Comparison of ENCODE assay signal across 8 mouse cellular contexts in the genomic region with DNA sequence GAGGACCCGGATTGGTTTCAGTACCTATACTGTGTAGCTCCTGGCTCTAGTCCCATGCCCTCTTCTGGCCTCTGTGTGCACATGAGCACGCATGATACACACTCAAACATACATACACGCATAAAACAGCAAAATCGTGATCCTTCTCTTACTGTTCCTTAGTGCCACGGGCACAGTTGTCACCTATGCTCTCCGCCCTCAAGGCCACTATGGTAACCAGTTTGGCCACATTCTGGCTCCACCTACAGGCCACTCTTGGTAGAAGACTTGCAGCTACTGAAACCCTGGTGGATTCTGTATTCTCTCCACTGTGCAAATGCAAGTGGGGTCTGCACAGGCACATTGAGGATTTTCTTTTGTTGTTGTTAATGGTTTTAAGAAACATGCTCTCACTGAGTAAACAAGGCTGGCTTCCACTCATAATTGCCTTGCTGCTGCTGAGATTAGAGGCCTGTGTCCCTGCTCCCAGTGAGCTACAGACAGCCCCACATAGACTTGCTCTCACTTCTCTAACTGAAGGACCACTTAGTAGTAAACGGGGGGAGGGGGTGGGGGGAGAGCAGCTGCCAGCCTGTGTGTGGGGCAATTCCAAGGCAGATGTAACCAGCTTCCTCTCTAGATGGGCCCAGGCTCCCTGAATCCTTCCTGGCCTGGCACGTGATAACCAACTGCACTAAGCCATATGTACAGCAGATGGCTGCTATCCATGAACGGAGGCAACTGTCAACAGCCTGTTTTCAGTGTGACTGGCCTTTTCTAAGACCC. TPM values are rescaled to one million over a fixed set of nuclear protein-coding genes. Genes with fewer than 3 reads are reported as not detected.
DNase-seq lines count a peak whose midpoint lies in the region; ATAC-seq lines count a peak whose summit lies in the region.

No protein-coding gene starts in this region.

- peak; percentile 35; the same call in 1 of the 2 replicates for ATAC-seq in embryonic facial prominence, embryonic 12.5 days (ENCODE audit: insufficient number of reproducible peaks, insufficient read depth, low FRiP score, low TSS enrichment)
- ATAC-seq in heart, embryonic 15.5 days (replicated peaks; ENCODE audit: insufficient number of reproducible peaks, insufficient read depth, low FRiP score, low read depth), result peak; percentile 79; the same call in 1 of the 2 replicates
- peak; percentile 70 for ATAC-seq in liver, embryonic 13.5 days (ENCODE audit: low read depth)

- no peaks in the 10 kb centered on the region for H3K27me3 ChIP-seq in embryonic facial prominence, embryonic 12.5 days
- no peaks in the 10 kb centered on the region for H3K27me3 ChIP-seq in heart, embryonic 15.5 days
- no peaks in the 10 kb centered on the region for H3K27me3 ChIP-seq in liver, embryonic 13.5 days
- H3K27me3 ChIP-seq in splenic B cell, adult 2 months (ENCODE audit: control insufficient read depth, insufficient read depth, low read length, poor library complexity, severe bottlenecking), result no peaks in the 10 kb centered on the region

- H3K4me2 ChIP-seq in embryonic facial prominence, embryonic 12.5 days (replicated peaks), result no peak overlapping the region
- H3K4me2 ChIP-seq in heart, embryonic 15.5 days, result no peak overlapping the region
- no peak overlapping the region for H3K4me2 ChIP-seq in liver, embryonic 13.5 days

- no peak overlapping the region for H3K4me3 ChIP-seq in embryonic facial prominence, embryonic 12.5 days
- H3K4me3 ChIP-seq in heart, embryonic 15.5 days, result no peak overlapping the region
- H3K4me3 ChIP-seq in liver, embryonic 13.5 days (replicated peaks), result no peak overlapping the region

- no peak overlapping the region for H3K27ac ChIP-seq in embryonic facial prominence, embryonic 12.5 days
- H3K27ac ChIP-seq in heart, embryonic 15.5 days, result no peak overlapping the region
- H3K27ac ChIP-seq in liver, embryonic 13.5 days, result no peak overlapping the region; the same call in 1 of the 2 replicates

- peak; percentile 65 for DNase-seq in CD4-positive helper T cell, adult 2 months (ENCODE audit: low read depth, low spot score)
- peak; percentile 87 for DNase-seq in adrenal gland, postnatal 14 days
- DNase-seq in kidney, postnatal 25 days, result peak; percentile 74 to 89
- peak; percentile 50 for DNase-seq in liver, embryonic 13.5 days
- peak; percentile 82 for DNase-seq in naive thymus-derived CD4-positive, alpha-beta T cell, adult 2 months (ENCODE audit: low read depth)
- peak; percentile 79 for DNase-seq in splenic B cell, adult 2 months (ENCODE audit: low read depth, low spot score)

- H3K9me3 ChIP-seq in embryonic facial prominence, embryonic 12.5 days, result no peaks in the 10 kb centered on the region
- H3K9me3 ChIP-seq in heart, embryonic 15.5 days (replicated peaks), result no peaks in the 10 kb centered on the region
- H3K9me3 ChIP-seq in liver, embryonic 13.5 days (replicated peaks), result no peaks in the 10 kb centered on the region

- no peaks in the 10 kb centered on the region for H3K4me1 ChIP-seq in embryonic facial prominence, embryonic 12.5 days
- peaks cover 7% of the 10 kb centered on the region; the same call in 1 of the 2 replicates for H3K4me1 ChIP-seq in heart, embryonic 15.5 days (replicated peaks)
- peaks cover 11% of the 10 kb centered on the region; the same call in 1 of the 2 replicates for H3K4me1 ChIP-seq in liver, embryonic 13.5 days (replicated peaks)

- H3K36me3 ChIP-seq in embryonic facial prominence, embryonic 12.5 days, result peaks cover 30% of the 10 kb centered on the region
- peaks cover 35% of the 10 kb centered on the region for H3K36me3 ChIP-seq in heart, embryonic 15.5 days
- peaks cover 41% of the 10 kb centered on the region for H3K36me3 ChIP-seq in liver, embryonic 13.5 days
- H3K36me3 ChIP-seq in splenic B cell, adult 2 months (ENCODE audit: control insufficient read depth, insufficient read depth, low read length, poor library complexity, severe bottlenecking), result peaks cover 5% of the 10 kb centered on the region

- 45% methylated on average over 9 of the region's 9 CpGs for WGBS in embryonic facial prominence, embryonic 12.5 days
- WGBS in heart, embryonic 15.5 days, result 39% methylated on average over 9 of the region's 9 CpGs
- 37% methylated on average over 9 of the region's 9 CpGs for WGBS in liver, embryonic 13.5 days (ENCODE audit: insufficient replicate concordance)

- no peak overlapping the region for H3K9ac ChIP-seq in embryonic facial prominence, embryonic 12.5 days
- H3K9ac ChIP-seq in heart, embryonic 15.5 days, result no peak overlapping the region
- no peak overlapping the region for H3K9ac ChIP-seq in liver, embryonic 13.5 days

RNA-seq across cellular contexts. Expression of a gene that starts 8.5 kb away (rescaled TPM):
- 533 and 580 TPM in 2 replicates for total RNA-seq in adrenal gland, postnatal 14 days (2021)
- polyA plus RNA-seq in embryonic facial prominence, embryonic 12.5 days (2016; fragmentation: Nextera tagmentation; extraction: Ambion mirVana), result 617 and 661 TPM in 2 replicates
- polyA plus RNA-seq in heart, embryonic 15.5 days (2015; fragmentation: Nextera tagmentation; extraction: Ambion mirVana), result 1,223 and 1,834 TPM in 2 replicates
- 591 and 627 TPM in 2 replicates for polyA plus RNA-seq in liver, embryonic 13.5 days (2015; fragmentation: Nextera tagmentation; extraction: Ambion mirVana)

RNA-seq across cellular contexts. Expression of a gene that starts 13.1 kb away (rescaled TPM):
- 0.15 TPM in 1 of 2 replicates, not detected in the other for total RNA-seq in adrenal gland, postnatal 14 days (2021)
- 0.73 and 0.75 TPM in 2 replicates for polyA plus RNA-seq in embryonic facial prominence, embryonic 12.5 days (2016; fragmentation: Nextera tagmentation; extraction: Ambion mirVana)
- 0.10 and 0.36 TPM in 2 replicates for polyA plus RNA-seq in heart, embryonic 15.5 days (2015; fragmentation: Nextera tagmentation; extraction: Ambion mirVana)
- 0.05 TPM in 1 of 2 replicates, not detected in the other for polyA plus RNA-seq in liver, embryonic 13.5 days (2015; fragmentation: Nextera tagmentation; extraction: Ambion mirVana)

RNA-seq across cellular contexts. Expression of a gene that starts 22.8 kb away (rescaled TPM):
- total RNA-seq in adrenal gland, postnatal 14 days (2021), result not detected in 2 replicates
- not detected in 2 replicates for polyA plus RNA-seq in embryonic facial prominence, embryonic 12.5 days (2016; fragmentation: Nextera tagmentation; extraction: Ambion mirVana)
- polyA plus RNA-seq in heart, embryonic 15.5 days (2015; fragmentation: Nextera tagmentation; extraction: Ambion mirVana), result 0.43 and 0.48 TPM in 2 replicates
- not detected in 2 replicates for polyA plus RNA-seq in liver, embryonic 13.5 days (2015; fragmentation: Nextera tagmentation; extraction: Ambion mirVana)

RNA-seq across cellular contexts. Expression of a gene that starts 50.4 kb away (rescaled TPM):
- total RNA-seq in adrenal gland, postnatal 14 days (2021), result 17.5 and 22.0 TPM in 2 replicates
- polyA plus RNA-seq in embryonic facial prominence, embryonic 12.5 days (2016; fragmentation: Nextera tagmentation; extraction: Ambion mirVana), result 13.5 and 14.1 TPM in 2 replicates
- 11.1 and 15.3 TPM in 2 replicates for polyA plus RNA-seq in heart, embryonic 15.5 days (2015; fragmentation: Nextera tagmentation; extraction: Ambion mirVana)
- polyA plus RNA-seq in liver, embryonic 13.5 days (2015; fragmentation: Nextera tagmentation; extraction: Ambion mirVana), result 3.4 and 4.0 TPM in 2 replicates
